Mouse (Mus musculus): ENCODE results near the gene Hsd17b6. TPM values are rescaled to one million over a fixed set of nuclear protein-coding genes. Genes with fewer than 3 reads are reported as not detected.

The Hsd17b6 gene
- polyA plus RNA-seq, 1 experiment from 2014 or later: 0.20 TPM

GRCm38 (mm10) chr10:127962451-127962850, 45.0 kb downstream of the Hsd17b6 start:
- WGBS (ENCODE audit: insufficient replicate concordance): 46% methylated on average over 3 of the region's 3 CpGs
- no peak for ATAC-seq (ENCODE audit: low read depth)

GRCm38 (mm10) chr10:127959161-127959679, 48.2 kb downstream of the Hsd17b6 start:
- no peaks in the 10 kb centered on the region for H3K9me3 ChIP-seq (replicated peaks; ENCODE audit: control insufficient read depth, low read length)
- no peak for ATAC-seq (ENCODE audit: low read depth)
- no peak overlapping the region for H3K9ac ChIP-seq (ENCODE audit: low read depth, low read length)
- H3K27me3 ChIP-seq (ENCODE audit: control insufficient read depth, insufficient read depth, low read depth, low read length): no peaks in the 10 kb centered on the region
- no peaks in the 10 kb centered on the region for H3K36me3 ChIP-seq (ENCODE audit: control insufficient read depth, insufficient read depth)
- no peak overlapping the region for H3K4me2 ChIP-seq (ENCODE audit: low read depth, low read length)
- no peaks in the 10 kb centered on the region for H3K4me1 ChIP-seq (ENCODE audit: control insufficient read depth, low read depth, low read length)
- H3K27ac ChIP-seq (ENCODE audit: low read length): no peak overlapping the region
- H3K4me3 ChIP-seq (ENCODE audit: low read depth, low read length): no peak overlapping the region
- 80% methylated on average over 7 of the region's 7 CpGs for WGBS (ENCODE audit: insufficient replicate concordance)

More at GRCm38 (mm10) chr10:127962451-127962850, 45.0 kb downstream of the Hsd17b6 start:
- Histone ChIP-seq H3K4me1 (ENCODE audit: control insufficient read depth, low read depth, low read length) (no peaks in the 10 kb centered on the region), H3K27ac (ENCODE audit: low read length) (no peak overlapping the region), H3K9ac (ENCODE audit: low read depth, low read length) (no peak overlapping the region), H3K27me3 (ENCODE audit: control insufficient read depth, insufficient read depth, low read depth, low read length) (no peaks in the 10 kb centered on the region), H3K4me3 (ENCODE audit: low read depth, low read length) (no peak overlapping the region), H3K36me3 (ENCODE audit: control insufficient read depth, insufficient read depth) (no peaks in the 10 kb centered on the region), H3K9me3 (replicated peaks; ENCODE audit: control insufficient read depth, low read length) (no peaks in the 10 kb centered on the region), H3K4me2 (ENCODE audit: low read depth, low read length) (no peak overlapping the region)

- no peak overlapping the region for H3K27ac ChIP-seq (ENCODE audit: low read length)
- WGBS (ENCODE audit: insufficient replicate concordance): 44% methylated on average over 16 of the region's 16 CpGs
Observed at GRCm38 (mm10) chr10:127956168-127956816, 51.1 kb downstream of the Hsd17b6 start.

GRCm38 (mm10) chr10:127955034-127955433, 52.4 kb downstream of the Hsd17b6 start:
- no peak overlapping the region for H3K4me3 ChIP-seq (ENCODE audit: low read depth, low read length)
- H3K4me1 ChIP-seq (ENCODE audit: control insufficient read depth, low read depth, low read length): no peaks in the 10 kb centered on the region
- H3K9ac ChIP-seq (ENCODE audit: low read depth, low read length): no peak overlapping the region
- no peaks in the 10 kb centered on the region for H3K9me3 ChIP-seq (replicated peaks; ENCODE audit: control insufficient read depth, low read length)
- no peaks in the 10 kb centered on the region for H3K27me3 ChIP-seq (ENCODE audit: control insufficient read depth, insufficient read depth, low read depth, low read length)
- no peaks in the 10 kb centered on the region for H3K36me3 ChIP-seq (ENCODE audit: control insufficient read depth, insufficient read depth)
- 53% methylated on average over 4 of the region's 4 CpGs for WGBS (ENCODE audit: insufficient replicate concordance)
- H3K4me2 ChIP-seq (ENCODE audit: low read depth, low read length): no peak overlapping the region
- no peak overlapping the region for H3K27ac ChIP-seq (ENCODE audit: low read length)
- no peak for ATAC-seq (ENCODE audit: low read depth)

More at GRCm38 (mm10) chr10:127956168-127956816, 51.1 kb downstream of the Hsd17b6 start:
- no peak for ATAC-seq (ENCODE audit: low read depth)
- no peaks in the 10 kb centered on the region for H3K36me3 ChIP-seq (ENCODE audit: control insufficient read depth, insufficient read depth)
- H3K9me3 ChIP-seq (replicated peaks; ENCODE audit: control insufficient read depth, low read length): no peaks in the 10 kb centered on the region
- no peaks in the 10 kb centered on the region for H3K4me1 ChIP-seq (ENCODE audit: control insufficient read depth, low read depth, low read length)
- no peaks in the 10 kb centered on the region for H3K27me3 ChIP-seq (ENCODE audit: control insufficient read depth, insufficient read depth, low read depth, low read length)
- no peak overlapping the region for H3K9ac ChIP-seq (ENCODE audit: low read depth, low read length)
- no peak overlapping the region for H3K4me3 ChIP-seq (ENCODE audit: low read depth, low read length)
- H3K4me2 ChIP-seq (ENCODE audit: low read depth, low read length): no peak overlapping the region

GRCm38 (mm10) chr10:127951821-127952220, 55.6 kb downstream of the Hsd17b6 start:
- WGBS (ENCODE audit: insufficient replicate concordance): 34% methylated on average over 4 of the region's 4 CpGs
- Histone ChIP-seq H3K9me3 (replicated peaks; ENCODE audit: control insufficient read depth, low read length) (no peaks in the 10 kb centered on the region), H3K9ac (ENCODE audit: low read depth, low read length) (no peak overlapping the region), H3K27me3 (ENCODE audit: control insufficient read depth, insufficient read depth, low read depth, low read length) (no peaks in the 10 kb centered on the region), H3K27ac (ENCODE audit: low read length) (peak overlapping the region; percentile 67), H3K4me3 (ENCODE audit: low read depth, low read length) (no peak overlapping the region), H3K4me1 (ENCODE audit: control insufficient read depth, low read depth, low read length) (no peaks in the 10 kb centered on the region), H3K36me3 (ENCODE audit: control insufficient read depth, insufficient read depth) (no peaks in the 10 kb centered on the region), H3K4me2 (ENCODE audit: low read depth, low read length) (no peak overlapping the region)
- peak; percentile 44 for ATAC-seq (ENCODE audit: low read depth)

- Histone ChIP-seq H3K36me3 (ENCODE audit: control insufficient read depth, insufficient read depth) (no peaks in the 10 kb centered on the region), H3K9me3 (replicated peaks; ENCODE audit: control insufficient read depth, low read length) (no peaks in the 10 kb centered on the region), H3K9ac (ENCODE audit: low read depth, low read length) (no peak overlapping the region), H3K27me3 (ENCODE audit: control insufficient read depth, insufficient read depth, low read depth, low read length) (no peaks in the 10 kb centered on the region), H3K4me1 (ENCODE audit: control insufficient read depth, low read depth, low read length) (no peaks in the 10 kb centered on the region), H3K4me2 (ENCODE audit: low read depth, low read length) (no peak overlapping the region), H3K27ac (ENCODE audit: low read length) (peak overlapping the region; percentile 67), H3K4me3 (ENCODE audit: low read depth, low read length) (no peak overlapping the region)
- peak; percentile 91 for ATAC-seq (ENCODE audit: low read depth)
- WGBS (ENCODE audit: insufficient replicate concordance): 62% methylated on average over 9 of the region's 9 CpGs
Observed at GRCm38 (mm10) chr10:127951390-127951789, 56.0 kb downstream of the Hsd17b6 start.

- Histone ChIP-seq H3K36me3 (ENCODE audit: control insufficient read depth, insufficient read depth) (no peaks in the 10 kb centered on the region), H3K27ac (ENCODE audit: low read length) (no peak overlapping the region), H3K27me3 (ENCODE audit: control insufficient read depth, insufficient read depth, low read depth, low read length) (no peaks in the 10 kb centered on the region), H3K9me3 (replicated peaks; ENCODE audit: control insufficient read depth, low read length) (no peaks in the 10 kb centered on the region), H3K4me3 (ENCODE audit: low read depth, low read length) (no peak overlapping the region), H3K4me2 (ENCODE audit: low read depth, low read length) (no peak overlapping the region), H3K9ac (ENCODE audit: low read depth, low read length) (no peak overlapping the region), H3K4me1 (ENCODE audit: control insufficient read depth, low read depth, low read length) (no peaks in the 10 kb centered on the region)
- no peak for ATAC-seq (ENCODE audit: low read depth)
- WGBS (ENCODE audit: insufficient replicate concordance): 54% methylated on average over 4 of the region's 4 CpGs
Observed at GRCm38 (mm10) chr10:127949596-127950130, 57.7 kb downstream of the Hsd17b6 start.

- 0 out of 2 replicates have a peak overlapping the region, but pooled peaks have one; percentile 29 for H3K27ac ChIP-seq (ENCODE audit: low read length)
- no peak overlapping the region for H3K9ac ChIP-seq (ENCODE audit: low read depth, low read length)
- H3K36me3 ChIP-seq (ENCODE audit: control insufficient read depth, insufficient read depth): no peaks in the 10 kb centered on the region
- H3K27me3 ChIP-seq (ENCODE audit: control insufficient read depth, insufficient read depth, low read depth, low read length): no peaks in the 10 kb centered on the region
- ATAC-seq (ENCODE audit: low read depth): peak; percentile 73
- no peak overlapping the region for H3K4me3 ChIP-seq (ENCODE audit: low read depth, low read length)
- 19% methylated on average over 5 of the region's 5 CpGs for WGBS (ENCODE audit: insufficient replicate concordance)
- H3K9me3 ChIP-seq (replicated peaks; ENCODE audit: control insufficient read depth, low read length): no peaks in the 10 kb centered on the region
- no peak overlapping the region for H3K4me2 ChIP-seq (ENCODE audit: low read depth, low read length)
- H3K4me1 ChIP-seq (ENCODE audit: control insufficient read depth, low read depth, low read length): no peaks in the 10 kb centered on the region
Observed at GRCm38 (mm10) chr10:127945432-127946064, 61.9 kb downstream of the Hsd17b6 start.

Measured in liver, embryonic 16.5 days (tissue).